ENCODE assay signal across 14 mouse cellular contexts in genomic region chr11:72068026-72068425, GRCm38 (mm10). TPM values are rescaled to one million over a fixed set of nuclear protein-coding genes. Genes with fewer than 3 reads are reported as not detected.
DNase-seq lines count a peak whose midpoint lies in the region; ATAC-seq lines count a peak whose summit lies in the region.
"Had no signal": no experiment of that assay in that cellular context is flagged by ENCODE, and none has a peak within 500 bp of the region (broad histone marks: within the 10 kb centered on the region; RNA-seq: fewer than 3 reads in every experiment).

No protein-coding gene starts in this region.

- no peaks in the 10 kb centered on the region; the same call in 1 of the 2 replicates for H3K9me3 ChIP-seq in forebrain, embryonic 14.5 days (replicated peaks; ENCODE audit: control insufficient read depth, low read length)
- no peaks in the 10 kb centered on the region for H3K9me3 ChIP-seq in forebrain, embryonic 11.5 days (ENCODE audit: control insufficient read depth, low read length)
- H3K9me3 ChIP-seq in midbrain, embryonic 13.5 days, result no peaks in the 10 kb centered on the region
- H3K9me3 ChIP-seq in midbrain, embryonic 10.5 days (replicated peaks), result peaks cover 5% of the 10 kb centered on the region; the same call in 1 of the 2 replicates

- peak; percentile 80 for ATAC-seq in forebrain, embryonic 14.5 days
- no peak for ATAC-seq in forebrain, embryonic 11.5 days (replicated peaks; ENCODE audit: low FRiP score)
- peak; percentile 53; the same call in 1 of the 2 replicates for ATAC-seq in midbrain, embryonic 13.5 days
- no peak for ATAC-seq in granulocyte monocyte progenitor cell, adult 5-6 weeks (replicated peaks; ENCODE audit: poor library complexity, severe bottlenecking)

- no peaks in the 10 kb centered on the region for H3K36me3 ChIP-seq in forebrain, embryonic 14.5 days (ENCODE audit: control insufficient read depth, insufficient read depth, low read length)
- H3K36me3 ChIP-seq in forebrain, embryonic 11.5 days (ENCODE audit: control insufficient read depth, insufficient read depth, low read length), result no peaks in the 10 kb centered on the region
- peaks cover 5% of the 10 kb centered on the region; the same call in 1 of the 2 replicates for H3K36me3 ChIP-seq in midbrain, embryonic 13.5 days
- H3K36me3 ChIP-seq in midbrain, embryonic 10.5 days, result no peaks in the 10 kb centered on the region
- H3K36me3 ChIP-seq: G1E had no signal

- no peak overlapping the region for H3K4me3 ChIP-seq in forebrain, embryonic 14.5 days (ENCODE audit: low read depth, low read length)
- H3K4me3 ChIP-seq in forebrain, embryonic 11.5 days (ENCODE audit: low read depth, low read length), result no peak overlapping the region
- H3K4me3 ChIP-seq in midbrain, embryonic 13.5 days (replicated peaks), result no peak overlapping the region
- H3K4me3 ChIP-seq in midbrain, embryonic 10.5 days, result no peak overlapping the region

- 49% methylated on average over 7 of the region's 7 CpGs for whole genome bisulfite sequencing in forebrain, embryonic 14.5 days
- WGBS in forebrain, embryonic 11.5 days, result 80% methylated on average over 7 of the region's 7 CpGs
- 52% methylated on average over 7 of the region's 7 CpGs for WGBS in midbrain, embryonic 13.5 days
- WGBS in midbrain, embryonic 10.5 days, result 86% methylated on average over 7 of the region's 7 CpGs

- H3K4me2 ChIP-seq in forebrain, embryonic 14.5 days (ENCODE audit: low read length), result no peak overlapping the region
- no peak overlapping the region for H3K4me2 ChIP-seq in forebrain, embryonic 11.5 days (ENCODE audit: low read depth, low read length, severe bottlenecking)
- no peak overlapping the region for H3K4me2 ChIP-seq in midbrain, embryonic 13.5 days (replicated peaks)
- H3K4me2 ChIP-seq: liver, embryonic 11.5 days had no signal

- peaks cover 14% of the 10 kb centered on the region; the same call in 1 of the 2 replicates for H3K4me1 ChIP-seq in forebrain, embryonic 14.5 days (ENCODE audit: control insufficient read depth, insufficient read depth, low read length)
- no peaks in the 10 kb centered on the region; the same call in 1 of the 2 replicates for H3K4me1 ChIP-seq in forebrain, embryonic 11.5 days (replicated peaks; ENCODE audit: control insufficient read depth, insufficient read depth, low read length)
- H3K4me1 ChIP-seq in midbrain, embryonic 13.5 days (replicated peaks), result peaks cover 16% of the 10 kb centered on the region; the same call in 1 of the 2 replicates
- H3K4me1 ChIP-seq in midbrain, embryonic 10.5 days, result peaks cover 34% of the 10 kb centered on the region

- H3K27ac ChIP-seq in forebrain, embryonic 14.5 days (ENCODE audit: low read depth, low read length), result peak overlapping the region; percentile 75
- no peak overlapping the region for H3K27ac ChIP-seq in forebrain, embryonic 11.5 days (ENCODE audit: low read depth, low read length)
- H3K27ac ChIP-seq in midbrain, embryonic 13.5 days, result 0 out of 2 replicates have a peak overlapping the region, but pooled peaks have one; percentile 21
- H3K27ac ChIP-seq in midbrain, embryonic 10.5 days (replicated peaks), result no peak overlapping the region

- peak; percentile 93 for DNase-seq in forebrain, embryonic 14.5 days (ENCODE audit: low spot score)
- no peak for DNase-seq in forebrain, embryonic 11.5 days (ENCODE audit: low spot score)
- no peak for DNase-seq in midbrain, embryonic 10.5 days (ENCODE audit: low spot score)
- peak; percentile 55 to 67 for DNase-seq in layer of hippocampus, adult 18-20 months (ENCODE audit: low spot score in 2 of 2)
- DNase-seq in adrenal gland, postnatal 36 days, result no peak
- DNase-seq in embryo, embryonic 11 days, result no peak
- DNase-seq: gastrocnemius, postnatal 36 days; kidney, adult 11 months; lung, postnatal 10 days had no signal

- no peak overlapping the region; the same call in 1 of the 2 replicates for H3K9ac ChIP-seq in forebrain, embryonic 14.5 days (ENCODE audit: low read length)
- no peak overlapping the region for H3K9ac ChIP-seq in forebrain, embryonic 11.5 days (ENCODE audit: low read length)
- H3K9ac ChIP-seq in midbrain, embryonic 13.5 days (replicated peaks), result no peak overlapping the region

- H3K27me3 ChIP-seq in forebrain, embryonic 14.5 days (replicated peaks; ENCODE audit: control insufficient read depth, insufficient read depth, low read length), result no peaks in the 10 kb centered on the region
- H3K27me3 ChIP-seq in forebrain, embryonic 11.5 days (ENCODE audit: control insufficient read depth, insufficient read depth, low read length), result no peaks in the 10 kb centered on the region
- H3K27me3 ChIP-seq in midbrain, embryonic 13.5 days, result no peaks in the 10 kb centered on the region
- H3K27me3 ChIP-seq in midbrain, embryonic 10.5 days (ENCODE audit: low read depth, poor library complexity, severe bottlenecking), result no peaks in the 10 kb centered on the region

RNA-seq across cellular contexts. Expression of gene Pimreg, which starts 26.2 kb away (rescaled TPM):
- 97.8 and 123 TPM in 2 replicates for polyA plus RNA-seq in forebrain, embryonic 14.5 days (2014; fragmentation: Nextera tagmentation; extraction: Ambion mirVana)
- 228 and 241 TPM in 2 replicates for polyA plus RNA-seq in forebrain, embryonic 11.5 days (2014; fragmentation: Nextera tagmentation; extraction: Ambion mirVana)
- 79.0 and 80.7 TPM in 2 replicates for polyA plus RNA-seq in midbrain, embryonic 13.5 days (2015; fragmentation: Nextera tagmentation; extraction: Ambion mirVana)
- polyA plus RNA-seq in midbrain, embryonic 10.5 days (2016; fragmentation: Nextera tagmentation; extraction: Ambion mirVana), result 251 and 280 TPM in 2 replicates
- total RNA-seq in layer of hippocampus, adult 18-20 months (2021), result not detected
- total RNA-seq in granulocyte monocyte progenitor cell, adult 5-6 weeks (2014; fragmentation: Nextera tagmentation), result 7.5 and 14.4 TPM in 2 replicates
- total RNA-seq in granulocyte monocyte progenitor cell, adult 5-6 weeks (2017), result 12.4 and 17.0 TPM in 2 replicates
- 1 to 10 TPM; 3.6 to 5.1 TPM for total RNA-seq in adrenal gland, postnatal 36 days (2021)
- total RNA-seq: G1E had no signal
- polyA plus RNA-seq: G1E had no signal

RNA-seq across cellular contexts. Expression of gene Aipl1, which starts 30.7 kb away (rescaled TPM):
- 0.09 TPM in 2 replicates for polyA plus RNA-seq in forebrain, embryonic 14.5 days (2014; fragmentation: Nextera tagmentation; extraction: Ambion mirVana)
- polyA plus RNA-seq in forebrain, embryonic 11.5 days (2014; fragmentation: Nextera tagmentation; extraction: Ambion mirVana), result 0.20 and 0.41 TPM in 2 replicates
- 0.43 and 0.63 TPM in 2 replicates for polyA plus RNA-seq in midbrain, embryonic 13.5 days (2015; fragmentation: Nextera tagmentation; extraction: Ambion mirVana)
- polyA plus RNA-seq in midbrain, embryonic 10.5 days (2016; fragmentation: Nextera tagmentation; extraction: Ambion mirVana), result 0.67 and 0.97 TPM in 2 replicates
- not detected for total RNA-seq in layer of hippocampus, adult 18-20 months (2021)
- not detected in 2 replicates for total RNA-seq in granulocyte monocyte progenitor cell, adult 5-6 weeks (2014; fragmentation: Nextera tagmentation)
- 0.41 and 1.1 TPM in 2 replicates for total RNA-seq in granulocyte monocyte progenitor cell, adult 5-6 weeks (2017)
- total RNA-seq in adrenal gland, postnatal 36 days (2021), result not detected
- total RNA-seq: gastrocnemius, postnatal 36 days had no signal
- polyA plus RNA-seq: G1E; stomach, embryonic 14.5 days had no signal

Comparison
In these comparisons a context has a peak if more than half of its experiments do, and no peak if none do; other contexts are left out.
1. ATAC-seq: peak in forebrain, embryonic 14.5 days (single experiment) and midbrain, embryonic 13.5 days (single experiment); none in forebrain, embryonic 11.5 days (single experiment) and granulocyte monocyte progenitor cell, adult 5-6 weeks (single experiment).
2. DNase-seq: peak in forebrain, embryonic 14.5 days (single experiment) and layer of hippocampus, adult 18-20 months (2 of 2); none in forebrain, embryonic 11.5 days (single experiment), midbrain, embryonic 10.5 days (single experiment), adrenal gland, postnatal 36 days (0 of 2) and embryo, embryonic 11 days (single experiment).
3. H3K27ac ChIP-seq: peak in forebrain, embryonic 14.5 days (single experiment) and midbrain, embryonic 13.5 days (single experiment); none in forebrain, embryonic 11.5 days (single experiment) and midbrain, embryonic 10.5 days (single experiment).